Mouse (Mus musculus): ENCODE data around the gene Dnajb6. TPM values are rescaled to one million over a fixed set of nuclear protein-coding genes. Genes with fewer than 3 reads are reported as not detected.

Gene Dnajb6
- polyA plus RNA-seq, 1 experiment = 19.7 TPM

DNA sequence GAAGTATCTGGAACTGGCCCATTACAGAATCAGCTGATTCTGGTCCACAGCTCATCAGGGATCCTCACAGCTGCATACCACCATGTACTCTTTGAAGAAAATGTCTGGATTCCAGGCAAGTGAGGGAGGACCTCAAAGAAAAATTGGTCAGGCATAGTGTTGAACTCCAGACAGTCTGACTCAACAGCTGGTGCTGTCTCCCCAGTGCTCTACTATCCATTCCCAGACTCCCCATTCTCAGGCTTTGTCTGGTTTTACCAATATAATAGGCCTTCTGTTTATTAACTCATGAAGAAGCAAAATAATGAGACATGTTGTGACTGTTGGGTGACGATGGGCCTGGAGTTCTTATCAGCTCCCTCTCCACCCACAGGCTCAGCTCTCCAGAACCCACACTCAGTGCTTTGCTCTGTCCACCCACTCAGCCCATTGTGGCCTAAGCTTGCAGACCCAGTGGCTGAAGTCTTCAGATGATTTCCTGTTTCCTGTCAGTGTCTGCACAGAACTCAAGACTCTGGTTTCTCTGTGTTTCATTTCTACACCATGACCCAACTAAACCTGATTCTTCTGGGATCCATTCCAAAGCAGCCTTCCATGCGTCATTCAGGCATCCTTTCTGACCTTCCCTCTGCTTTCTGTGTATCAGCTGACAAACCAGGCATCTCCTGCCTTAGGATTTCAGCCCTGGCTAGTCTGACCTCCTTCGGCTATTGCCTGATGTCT is 107.1 kb downstream of the Dnajb6 start:
- no peak for DNase-seq (ENCODE audit: low read depth, low spot score)
- WGBS = 61% methylated on average over 3 of the region's 3 CpGs

DNA sequence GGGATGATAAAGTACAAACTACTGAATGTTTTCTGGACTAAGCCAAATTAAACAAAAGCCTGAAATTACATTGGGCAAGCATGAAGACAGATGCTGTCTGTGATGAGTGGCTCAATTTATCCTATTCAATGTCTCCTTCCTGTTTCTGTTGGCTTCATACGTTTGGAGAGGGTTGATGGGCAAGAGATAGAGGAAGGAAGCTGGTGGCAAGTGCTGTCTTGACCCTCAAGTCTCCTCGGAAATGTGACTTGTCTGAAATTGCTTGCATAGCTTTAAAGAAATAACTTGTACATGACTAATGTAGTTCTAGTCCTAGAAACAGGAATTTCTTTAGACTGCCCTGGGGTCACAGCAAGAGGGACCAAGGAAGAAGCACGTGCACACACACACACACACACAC is 109.5 kb downstream of the Dnajb6 start:
- 55% methylated on average over 3 of the region's 3 CpGs for WGBS
- no peak for DNase-seq (ENCODE audit: low read depth, low spot score)

DNA sequence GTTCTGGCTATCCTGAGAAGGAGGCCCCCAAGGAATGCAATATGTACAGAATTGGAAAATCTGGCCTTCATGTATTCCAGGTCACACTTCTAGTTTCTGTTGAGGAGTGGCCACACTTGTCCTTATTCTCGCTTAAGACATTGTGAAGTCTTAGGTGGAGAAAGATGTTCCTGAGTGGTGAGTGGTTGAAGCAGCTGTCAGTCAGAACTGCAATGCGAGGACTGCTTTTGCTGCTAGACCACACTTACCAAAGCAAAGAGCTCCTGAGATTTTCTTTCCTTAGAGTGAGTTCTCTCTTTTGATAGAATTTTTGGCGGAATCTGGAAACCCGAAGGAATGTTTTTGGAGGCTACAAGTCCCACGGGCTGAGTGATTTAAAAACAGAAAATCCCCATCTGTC is 112.0 kb downstream of the Dnajb6 start:
- WGBS = 86% methylated on average over 5 of the region's 5 CpGs
- DNase-seq (ENCODE audit: low read depth, low spot score) = no peak

DNA sequence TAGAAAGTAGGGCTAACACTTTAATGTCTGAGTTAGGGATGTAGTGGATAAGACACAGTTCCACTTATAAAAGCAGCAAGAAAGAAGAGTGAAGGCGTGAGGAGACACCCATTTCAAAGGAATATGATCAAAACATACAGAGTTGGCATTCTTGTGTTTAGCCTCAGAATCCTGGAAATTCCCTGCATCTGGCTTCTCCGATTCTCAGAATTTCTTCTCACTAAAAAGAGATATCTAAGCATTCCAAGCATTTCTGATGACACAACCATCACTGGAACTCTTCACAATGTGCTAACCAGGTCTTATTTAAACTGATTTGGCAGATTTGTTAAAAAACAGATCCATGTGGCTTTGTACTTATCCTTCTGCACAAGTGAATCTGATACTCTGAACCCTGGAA is 112.6 kb downstream of the Dnajb6 start:
- no peak for DNase-seq (ENCODE audit: low read depth, low spot score)
- WGBS = 89% methylated on average over 2 of the region's 2 CpGs

DNA sequence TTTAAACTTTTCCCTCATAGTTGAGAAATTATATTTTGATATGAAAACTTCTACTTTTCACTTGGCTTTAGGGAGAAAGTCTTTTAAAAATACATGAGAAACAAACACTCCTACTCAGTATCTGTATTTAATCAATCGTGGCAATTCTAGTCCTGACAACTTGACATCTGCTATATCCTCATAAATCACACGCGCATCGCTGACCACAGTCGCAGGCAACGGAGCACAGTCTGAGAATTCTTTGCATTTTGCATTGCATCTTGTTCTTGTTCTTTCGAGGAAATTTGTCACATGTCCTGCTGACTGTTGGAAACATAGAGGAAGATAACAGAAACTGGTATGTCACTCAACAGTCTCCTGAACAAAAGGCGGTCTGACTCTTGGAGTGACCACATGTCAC is 116.9 kb downstream of the Dnajb6 start:
- 60% methylated on average over 8 of the region's 8 CpGs for WGBS
- no peak for DNase-seq (ENCODE audit: low read depth, low spot score)

DNA sequence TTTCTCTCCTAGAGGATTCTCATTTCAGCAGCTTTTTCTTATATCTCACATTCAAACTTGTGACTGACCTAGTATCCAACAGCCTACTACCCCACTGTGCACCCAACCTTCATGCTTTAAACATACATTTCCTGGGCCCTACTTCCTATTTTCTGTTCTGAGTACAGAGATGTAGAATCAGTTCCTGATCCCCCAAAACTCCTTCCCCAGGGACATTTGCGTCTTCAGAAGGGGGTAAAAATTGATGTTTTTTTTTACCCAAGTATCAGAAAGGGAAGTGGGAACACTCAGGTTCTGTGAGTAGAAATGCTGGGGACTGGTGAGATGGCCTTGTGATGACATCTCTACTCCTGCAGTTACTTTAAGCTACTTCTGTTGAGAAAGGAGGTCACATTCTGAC is 117.5 kb downstream of the Dnajb6 start:
- no peak for DNase-seq (ENCODE audit: low read depth, low spot score)
- WGBS = 88% methylated on average over 1 of the region's 1 CpGs

DNA sequence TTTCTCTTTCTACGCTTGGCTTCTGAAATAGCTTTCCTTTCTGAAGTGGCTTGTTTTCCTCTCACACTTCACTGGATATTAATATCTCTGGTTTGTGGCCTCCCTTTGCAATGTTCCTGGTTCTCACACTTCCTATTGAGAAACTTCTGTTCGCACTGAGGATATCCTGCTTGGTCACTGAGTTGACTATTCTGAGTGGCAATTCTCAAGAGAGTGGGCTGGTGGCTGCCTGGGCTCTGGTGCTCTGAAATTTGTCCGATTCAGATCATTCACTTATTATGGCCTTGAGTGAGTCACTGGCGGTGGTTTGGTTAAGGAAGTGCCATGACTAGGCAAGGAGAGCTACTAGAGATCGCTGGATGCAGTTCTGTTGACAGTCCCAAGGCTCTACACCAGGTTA is 118.9 kb downstream of the Dnajb6 start:
- DNase-seq (ENCODE audit: low read depth, low spot score) = no peak
- WGBS = 66% methylated on average over 5 of the region's 5 CpGs

DNA sequence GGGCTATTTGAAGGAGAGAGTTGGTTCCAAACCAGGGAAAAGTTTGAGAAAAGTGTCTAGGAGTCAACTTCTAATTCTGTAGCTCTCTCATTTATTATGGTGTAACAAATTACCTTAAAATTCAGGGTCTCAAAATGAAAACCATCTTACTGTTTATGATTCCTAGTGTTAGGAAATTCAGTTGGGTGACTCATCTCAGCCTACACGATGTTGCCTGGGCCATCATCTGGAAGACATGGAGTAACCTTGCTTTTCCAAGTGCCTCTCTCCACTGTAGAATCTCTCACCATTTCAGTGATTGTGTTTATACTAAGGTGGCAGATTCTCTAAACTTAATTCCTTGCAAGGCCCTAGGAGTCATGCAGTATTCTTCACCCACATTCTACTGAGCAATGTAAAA is 119.5 kb downstream of the Dnajb6 start:
- 23% methylated on average over 1 of the region's 1 CpGs for WGBS

DNA sequence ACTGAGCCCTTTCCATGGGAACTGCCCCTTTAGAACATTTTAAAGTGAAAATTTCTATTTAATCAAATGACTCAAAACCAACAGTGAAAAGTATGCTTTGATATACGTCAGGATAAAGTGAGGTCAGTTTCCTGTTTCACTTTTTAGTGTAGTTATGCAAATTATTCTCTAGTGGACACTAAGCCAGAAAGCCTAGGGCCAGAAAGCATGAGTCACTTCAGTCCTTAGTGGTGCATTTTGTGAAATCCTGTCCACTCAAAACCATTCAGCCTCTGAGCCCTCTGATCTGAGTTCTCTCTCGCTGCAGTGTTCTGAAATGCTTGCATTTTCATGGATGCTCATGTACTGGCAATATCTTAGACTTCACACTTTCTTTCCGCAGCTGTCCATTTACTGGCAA is 126.0 kb downstream of the Dnajb6 start:
- WGBS = 57% methylated on average over 3 of the region's 3 CpGs
- no peak for DNase-seq (ENCODE audit: low read depth, low spot score)

More for the DNA sequence above, 119.5 kb downstream of the Dnajb6 start:
- no peak for DNase-seq (ENCODE audit: low read depth, low spot score)

DNA sequence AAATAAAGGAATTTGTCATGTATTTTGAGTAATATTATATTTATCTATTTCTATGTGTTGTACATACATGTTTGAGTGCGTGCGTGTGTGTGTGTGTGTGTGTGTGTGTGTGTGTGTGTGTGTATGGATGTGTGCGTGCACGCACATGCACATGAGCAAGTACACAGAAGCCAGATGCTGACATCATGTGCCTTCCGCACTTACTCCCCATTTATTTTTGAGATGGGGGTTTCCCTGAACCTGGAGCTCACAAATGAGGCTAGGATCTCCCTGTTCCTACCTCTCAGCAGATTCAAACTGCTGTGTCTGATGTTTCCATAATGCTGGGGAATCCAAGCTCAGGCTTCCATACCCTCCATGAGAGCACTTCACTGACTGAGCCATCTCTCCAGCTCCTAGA is 126.9 kb downstream of the Dnajb6 start:
- WGBS = 96% methylated on average over 5 of the region's 5 CpGs
- no peak for DNase-seq (ENCODE audit: low read depth, low spot score)

DNA sequence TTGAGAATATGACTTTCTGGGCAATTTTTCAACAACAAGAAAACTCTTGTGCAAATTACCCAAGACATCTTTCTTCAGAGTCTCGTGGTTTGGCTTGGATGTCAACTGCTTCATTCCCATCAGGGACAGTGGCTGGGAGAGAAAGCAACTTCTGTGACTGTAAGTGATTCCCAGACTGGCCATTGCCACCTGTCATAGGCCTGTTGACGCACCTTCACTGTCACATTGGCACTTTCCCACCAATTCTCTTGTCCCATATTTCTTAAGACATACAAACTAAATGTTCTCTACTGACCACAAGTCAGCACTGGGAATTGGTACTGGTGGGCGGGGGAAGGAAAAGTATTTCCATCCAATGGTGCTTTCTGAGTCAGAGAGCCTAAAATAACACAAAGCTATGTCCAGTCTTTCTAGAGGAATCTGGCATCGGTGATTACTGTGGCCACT is 128.8 kb downstream of the Dnajb6 start:
- DNase-seq (ENCODE audit: low read depth, low spot score) = no peak
- 76% methylated on average over 4 of the region's 4 CpGs for WGBS

DNA sequence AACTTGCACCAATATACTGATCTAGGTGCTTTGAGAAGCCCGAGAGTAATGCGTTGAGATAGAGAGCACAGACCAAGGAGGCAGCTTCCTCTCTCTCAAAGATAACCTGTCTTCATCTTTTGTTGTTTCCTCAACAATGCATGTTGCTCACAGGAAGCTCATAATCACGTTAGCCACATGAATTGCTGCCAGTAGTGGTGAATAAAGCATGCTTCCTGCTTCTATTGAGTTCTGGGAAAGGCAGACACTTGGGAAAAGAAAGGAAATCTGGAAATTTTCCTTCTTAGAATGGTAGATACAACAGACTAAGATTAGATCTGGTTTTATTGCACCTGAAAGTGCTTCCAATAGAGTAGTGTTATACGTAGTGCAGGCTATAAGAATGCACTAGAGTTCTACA is 129.5 kb downstream of the Dnajb6 start:
- no peak for DNase-seq (ENCODE audit: low read depth, low spot score)
- 63% methylated on average over 4 of the region's 4 CpGs for WGBS

Other genes with a start within 250 kb of the Dnajb6 start
- 12.2 and 14.0 TPM in 2 replicates for gene Ube3c, start 166.4 kb upstream of the Dnajb6 start, polyA plus RNA-seq (2012; rRNA removed)
- gene Gm5129, start 248 bp downstream of the Dnajb6 start, polyA plus RNA-seq (2012; rRNA removed) = not detected in 2 replicates